Mouse (Mus musculus) embryonic facial prominence, embryonic 10.5 days (tissue): ENCODE data around the gene Hic2. TPM values are rescaled to one million over a fixed set of nuclear protein-coding genes. Genes with fewer than 3 reads are reported as not detected.
"Not testable (repeated sequence)": the region's sequence is repeated elsewhere in the genome, so short reads cannot be mapped to it uniquely, and the experiment has no call there.

Source experiments
- DNase-seq: peaks from one replicate; pipeline ENCODE4 v3.0.0-alpha.2; 2017; ENCODE audit warnings: low spot score
- H3K27ac ChIP-seq: fragments of 300-500 bp; sonication (generic); replicated peaks from 2 replicates; pipeline ENCODE4 v1.5.1; 2016; ENCODE audit warnings: mild to moderate bottlenecking
- H3K27me3 ChIP-seq: fragments of 300-500 bp; sonication (generic); replicated peaks from 2 replicates; pipeline ENCODE4 v1.6.1; 2016; ENCODE audit warnings: low read depth, mild to moderate bottlenecking; ENCODE audit not compliant: poor library complexity, severe bottlenecking
- H3K36me3 ChIP-seq: fragments of 300-500 bp; sonication (generic); replicated peaks from 2 replicates; pipeline ENCODE4 v1.6.1; 2016; ENCODE audit warnings: mild to moderate bottlenecking, moderate library complexity
- H3K4me1 ChIP-seq: fragments of 300-500 bp; sonication (generic); 2 replicates; pipeline ENCODE4 v1.6.1; 2016
- H3K4me3 ChIP-seq: fragments of 300-500 bp; sonication (generic); 2 replicates; pipeline ENCODE4 v1.5.1; 2016; ENCODE audit warnings: mild to moderate bottlenecking, moderate library complexity
- H3K9me3 ChIP-seq: fragments of 300-500 bp; sonication (generic); 2 replicates; pipeline ENCODE4 v1.6.1; 2016; ENCODE audit warnings: mild to moderate bottlenecking
- WGBS: fragments of 180-500 bp; shearing (Covaris S2); methylation state at CpG from one replicate; pipeline ENCODE4 v1.1.7; 2016; 5-methylcytosine and 5-hydroxymethylcytosine counted together
- polyA plus RNA-seq: library from polyadenylated mRNA; unstranded; fragments of >200 nt; fragmentation: Nextera tagmentation; extraction: Ambion mirVana; gene quantifications from 2 replicates; pipeline ENCODE4 v1.2.1, GENCODE M21; 2016

Gene Hic2
- polyA plus RNA-seq, 1 experiment from 2014 or later = 17.1 TPM

DNA sequence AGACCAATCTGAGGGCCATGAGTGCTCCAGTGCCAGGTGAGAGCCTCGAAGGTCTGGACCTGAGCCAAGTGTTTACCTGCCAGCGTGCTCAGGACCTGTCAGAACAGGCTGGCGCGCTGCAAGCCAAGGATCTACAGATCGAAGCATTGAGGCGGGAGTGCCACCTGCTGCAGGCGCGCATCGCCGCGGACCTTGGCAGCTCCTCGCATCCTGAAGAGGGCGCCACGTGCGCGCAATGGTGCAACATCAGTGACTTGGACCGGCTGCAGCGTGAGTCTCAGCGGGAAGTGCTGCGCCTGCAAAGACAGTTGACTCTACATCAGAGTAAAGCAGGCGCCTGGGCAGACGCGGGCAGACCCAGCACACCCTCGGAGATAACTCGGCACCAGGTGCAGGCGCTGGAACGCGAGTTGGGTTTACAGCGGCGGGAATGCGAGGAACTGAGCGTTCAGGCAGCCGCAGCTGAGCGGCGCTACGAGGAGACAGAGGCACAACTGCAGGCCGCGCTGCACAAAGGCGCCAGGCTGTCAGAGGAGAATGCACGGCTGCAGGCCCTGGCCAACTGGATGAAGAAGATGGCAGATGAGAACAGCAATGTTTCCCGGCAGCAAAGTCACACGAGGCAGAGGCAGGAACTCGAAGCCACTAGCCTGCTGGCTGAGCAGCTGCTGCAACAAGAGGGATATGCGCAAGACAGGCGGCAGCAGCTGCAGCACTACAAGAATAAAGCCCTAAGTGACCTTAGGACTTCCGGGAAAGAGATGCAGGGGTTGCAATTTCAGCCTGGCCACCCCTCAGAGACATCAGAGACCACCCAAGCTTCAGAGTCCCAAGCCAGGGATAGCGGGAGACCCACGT, 23.2 kb upstream of the Hic2 start:
- WGBS = 8% methylated on average over 48 of the region's 48 CpGs
- peak; percentile 92 for DNase-seq
- Histone ChIP-seq H3K4me3 (peak overlapping the region; percentile 71), H3K4me1 (peaks cover 26% of the 10 kb centered on the region), H3K27ac (peak overlapping the region; percentile 83), H3K36me3 (no peaks in the 10 kb centered on the region), H3K9me3 (no peaks in the 10 kb centered on the region), H3K27me3 (peaks cover 59% of the 10 kb centered on the region)

DNA sequence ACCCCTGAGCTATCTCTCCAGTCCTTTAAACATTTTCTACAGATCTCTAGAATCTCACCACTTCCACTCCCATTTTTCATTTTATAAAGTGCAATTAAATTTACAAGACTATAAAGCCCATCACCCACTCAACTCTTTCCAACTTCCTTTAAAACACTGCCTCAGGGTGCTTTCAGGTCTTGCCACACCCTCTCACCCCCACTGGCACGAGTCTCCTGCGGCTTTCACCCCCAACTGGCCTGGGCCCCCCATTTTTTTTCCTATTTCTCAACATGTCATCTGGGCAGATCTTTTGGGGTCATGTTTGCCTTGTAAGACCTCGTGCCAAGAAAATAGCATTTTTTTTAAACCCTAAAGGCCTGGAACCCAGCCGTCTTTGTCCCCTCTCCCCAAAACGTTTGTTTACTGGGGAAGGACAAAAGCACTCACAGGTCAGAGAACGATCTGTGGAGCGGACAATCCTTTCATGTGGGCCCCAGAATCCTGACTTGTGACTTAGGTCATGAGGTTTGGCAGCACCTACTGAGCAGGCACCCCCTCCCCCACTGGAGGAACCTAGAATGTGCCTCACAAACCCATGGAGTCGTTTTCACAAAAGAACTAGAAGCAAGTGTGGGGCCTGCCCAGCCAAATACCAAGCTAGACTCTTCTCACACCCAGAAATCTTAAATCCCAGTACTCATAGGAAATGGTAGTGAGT, 16.3 kb upstream of the Hic2 start:
- H3K4me1 ChIP-seq = peaks cover 12% of the 10 kb centered on the region
- no peaks in the 10 kb centered on the region for H3K36me3 ChIP-seq
- DNase-seq = no peak
- peaks cover 3% of the 10 kb centered on the region for H3K27me3 ChIP-seq
- WGBS = 66% methylated on average over 8 of the region's 8 CpGs
- H3K9me3 ChIP-seq = no peaks in the 10 kb centered on the region
- H3K4me3 ChIP-seq = no peak overlapping the region
- no peak overlapping the region for H3K27ac ChIP-seq

DNA sequence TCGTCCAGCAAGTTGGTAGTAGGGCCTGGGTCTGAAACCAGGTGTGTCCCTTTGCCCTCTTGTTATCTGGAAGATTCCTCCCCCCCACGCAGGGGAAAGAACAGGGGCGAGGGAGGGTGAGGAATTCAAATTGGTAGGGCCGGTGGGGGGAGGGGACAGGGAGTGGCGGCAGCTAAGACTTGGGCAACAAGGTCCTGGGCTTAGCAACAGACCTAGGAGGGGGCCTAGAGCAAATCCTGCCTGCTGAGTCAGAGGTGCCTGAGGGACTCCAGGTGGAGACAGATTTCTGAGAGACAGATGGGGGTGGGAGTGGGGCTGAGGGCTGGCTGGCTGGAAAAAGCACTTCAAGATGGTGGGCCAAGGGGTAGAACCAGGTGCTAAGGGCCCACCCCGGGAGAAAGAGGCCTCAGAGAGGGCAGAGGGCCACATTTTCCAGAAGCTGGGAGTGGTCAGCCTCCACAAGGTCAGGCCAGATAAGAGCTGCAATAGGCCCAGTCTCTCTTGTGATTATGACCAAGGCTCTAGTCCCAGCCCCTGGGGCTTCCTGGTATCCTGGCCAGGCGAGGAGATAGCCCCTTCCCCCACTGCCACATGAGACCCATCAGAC, 13.1 kb upstream of the Hic2 start:
- no peak for DNase-seq
- WGBS = 30% methylated on average over 7 of the region's 7 CpGs
- peak overlapping the region; percentile 44; the same call in 1 of the 2 replicates for H3K27ac ChIP-seq

DNA sequence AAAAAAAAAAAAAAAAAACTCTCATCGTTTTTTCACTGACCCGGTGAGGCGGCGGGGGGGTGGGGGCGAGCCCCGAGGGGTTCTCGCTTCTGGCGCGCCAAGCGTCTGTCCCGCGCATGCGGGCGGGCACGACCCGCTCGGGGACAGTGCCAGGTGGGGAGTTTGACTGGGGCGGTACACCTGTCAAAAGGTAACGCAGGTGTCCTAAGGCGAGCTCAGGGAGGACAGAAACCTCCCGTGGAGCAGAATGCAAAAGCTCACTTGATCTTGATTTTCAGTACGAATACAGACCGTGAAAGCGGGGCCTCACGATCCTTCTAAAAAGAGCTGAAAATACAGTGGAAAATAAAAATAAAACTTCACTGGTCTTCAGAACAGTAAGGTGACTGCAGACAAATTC, 11.2 kb upstream of the Hic2 start:
- 36% methylated on average over 25 of the region's 25 CpGs for WGBS

More for the DNA sequence above, 13.1 kb upstream of the Hic2 start:
- Histone ChIP-seq H3K36me3 (no peaks in the 10 kb centered on the region), H3K4me1 (peaks cover 12% of the 10 kb centered on the region), H3K4me3 (no peak overlapping the region), H3K27me3 (no peaks in the 10 kb centered on the region), H3K9me3 (no peaks in the 10 kb centered on the region)

DNA sequence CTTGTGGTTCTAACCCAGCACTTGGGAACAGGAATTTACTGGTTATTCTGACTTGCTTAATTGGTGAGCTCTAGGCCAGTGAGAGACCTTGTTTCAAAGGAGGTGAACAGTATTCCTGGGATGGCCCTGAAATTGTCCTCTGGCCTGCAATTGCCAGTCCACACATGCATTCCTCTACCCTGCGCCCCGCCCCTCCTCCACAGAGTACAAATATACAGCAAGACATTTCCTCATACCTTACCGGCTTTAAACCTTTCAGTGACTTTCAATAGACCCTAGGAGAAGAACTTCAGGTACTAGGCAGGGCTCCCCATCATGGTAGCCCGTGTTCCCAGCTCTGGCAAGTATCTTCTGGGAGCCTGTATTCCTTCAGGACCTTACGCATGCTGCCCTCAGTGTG, 7.8 kb upstream of the Hic2 start:
- no peaks in the 10 kb centered on the region for H3K27me3 ChIP-seq
- no peak overlapping the region for H3K4me3 ChIP-seq
- H3K36me3 ChIP-seq = no peaks in the 10 kb centered on the region
- WGBS = 86% methylated on average over 5 of the region's 5 CpGs
- H3K27ac ChIP-seq = no peak overlapping the region
- no peak for DNase-seq
- H3K9me3 ChIP-seq = peaks cover 10% of the 10 kb centered on the region; the same call in 1 of the 2 replicates
- H3K4me1 ChIP-seq = peaks cover 3% of the 10 kb centered on the region

More for the DNA sequence above, 11.2 kb upstream of the Hic2 start:
- peak; percentile 93 for DNase-seq
- Histone ChIP-seq H3K4me3 (no peak overlapping the region), H3K9me3 (no peaks in the 10 kb centered on the region), H3K4me1 (peaks cover 12% of the 10 kb centered on the region), H3K27ac (no peak overlapping the region), H3K27me3 (no peaks in the 10 kb centered on the region), H3K36me3 (no peaks in the 10 kb centered on the region)

DNA sequence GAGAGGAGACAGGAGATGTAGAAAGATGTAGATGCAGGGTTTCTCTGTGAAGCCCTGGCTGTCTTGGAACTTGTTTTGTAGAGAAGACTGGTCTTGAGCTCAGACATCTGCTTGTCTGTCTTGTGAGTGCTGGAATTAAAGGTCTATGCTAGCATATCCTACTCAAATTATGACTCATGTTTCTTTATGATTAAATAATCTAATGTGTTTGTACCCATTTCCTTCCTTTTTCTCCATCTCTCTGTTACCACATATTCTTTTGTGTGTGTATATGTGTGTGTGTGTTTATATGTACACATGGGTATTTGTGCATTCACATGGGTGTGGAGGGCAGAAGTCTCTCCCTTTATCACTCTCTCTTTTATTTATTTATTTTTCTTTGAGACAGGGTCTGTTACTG, 6.9 kb upstream of the Hic2 start:
- Histone ChIP-seq H3K9me3 (peaks cover 10% of the 10 kb centered on the region; the same call in 1 of the 2 replicates), H3K4me1 (no peaks in the 10 kb centered on the region), H3K36me3 (no peaks in the 10 kb centered on the region), H3K4me3 (no peak overlapping the region), H3K27me3 (no peaks in the 10 kb centered on the region), H3K27ac (no peak overlapping the region)
- no peak for DNase-seq

DNA sequence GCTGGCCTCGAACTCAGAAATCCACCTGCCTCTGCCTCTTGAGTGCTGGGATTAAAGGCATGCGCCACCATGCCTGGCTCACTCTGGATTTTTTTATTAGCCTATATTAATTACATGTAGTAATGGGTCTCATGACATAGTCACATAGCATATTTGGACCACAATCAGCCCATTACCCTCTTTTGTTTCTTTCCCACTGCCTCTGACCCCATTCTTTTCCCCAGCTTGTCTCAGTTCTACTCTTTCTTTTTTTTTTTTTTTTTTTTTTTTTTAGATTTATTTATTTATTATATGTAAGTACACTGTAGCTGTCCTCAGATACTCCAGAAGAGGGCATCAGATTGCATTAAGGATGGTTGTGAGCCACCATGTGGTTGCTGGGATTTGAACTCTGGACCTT, 1.8 kb upstream of the Hic2 start:
- not testable (repeated sequence) for H3K36me3 ChIP-seq, H3K4me3 ChIP-seq, H3K27me3 ChIP-seq, H3K27ac ChIP-seq, DNase-seq
- WGBS = 88% methylated on average over 2 of the region's 2 CpGs
- Histone ChIP-seq H3K9me3 (peaks cover 10% of the 10 kb centered on the region; the same call in 1 of the 2 replicates), H3K4me1 (peaks cover 31% of the 10 kb centered on the region)

DNA sequence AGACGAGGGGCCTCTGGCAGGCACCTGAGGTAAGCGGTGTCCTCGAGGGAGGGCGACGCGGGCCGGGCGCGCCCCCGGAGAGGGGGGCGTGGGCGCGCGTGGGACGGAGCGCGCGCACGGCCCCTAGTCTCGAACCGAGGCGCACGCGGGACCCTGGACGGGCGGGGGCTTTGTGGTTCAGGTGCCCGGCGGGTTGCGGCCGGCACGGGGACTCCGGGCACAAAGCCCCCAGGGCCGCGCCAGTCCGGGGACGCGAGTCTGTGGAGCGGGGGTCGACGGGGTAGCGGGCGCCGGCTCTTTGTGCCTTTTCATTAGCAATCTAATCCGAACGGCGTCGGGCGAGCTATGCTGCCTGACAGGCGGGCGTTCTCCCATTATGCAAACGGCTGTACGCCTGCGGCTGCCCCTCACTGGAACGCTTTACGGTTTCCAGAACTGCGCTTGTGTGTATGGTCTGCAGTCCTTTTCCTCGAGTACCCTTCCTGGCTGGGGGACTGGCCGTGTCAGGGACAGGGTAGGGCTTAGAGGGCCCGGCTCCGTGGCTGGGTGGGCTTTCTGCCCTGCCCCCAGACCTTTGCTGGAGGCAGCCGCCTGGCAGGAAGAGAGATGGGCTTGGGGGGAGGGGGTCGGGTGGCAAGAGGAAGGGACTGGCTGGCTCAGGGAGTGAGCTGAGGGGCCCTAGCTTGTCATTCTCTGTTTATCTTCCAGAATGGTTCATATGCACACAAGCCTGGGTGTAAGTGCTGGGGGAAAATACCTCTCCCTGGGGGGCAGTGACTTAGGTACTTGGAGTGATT, 528 bp downstream of the Hic2 start:
- Histone ChIP-seq H3K9me3 (peaks cover 10% of the 10 kb centered on the region; the same call in 1 of the 2 replicates), H3K27me3 (0 out of 2 replicates have a peak, but pooled peaks cover 5% of the 10 kb centered on the region), H3K36me3 (no peaks in the 10 kb centered on the region), H3K27ac (peak overlapping the region; percentile 98), H3K4me3 (peak overlapping the region; percentile 66), H3K4me1 (peaks cover 45% of the 10 kb centered on the region)
- WGBS = under 1% methylated on average over 62 of the region's 62 CpGs
- DNase-seq = peak; percentile 80

DNA sequence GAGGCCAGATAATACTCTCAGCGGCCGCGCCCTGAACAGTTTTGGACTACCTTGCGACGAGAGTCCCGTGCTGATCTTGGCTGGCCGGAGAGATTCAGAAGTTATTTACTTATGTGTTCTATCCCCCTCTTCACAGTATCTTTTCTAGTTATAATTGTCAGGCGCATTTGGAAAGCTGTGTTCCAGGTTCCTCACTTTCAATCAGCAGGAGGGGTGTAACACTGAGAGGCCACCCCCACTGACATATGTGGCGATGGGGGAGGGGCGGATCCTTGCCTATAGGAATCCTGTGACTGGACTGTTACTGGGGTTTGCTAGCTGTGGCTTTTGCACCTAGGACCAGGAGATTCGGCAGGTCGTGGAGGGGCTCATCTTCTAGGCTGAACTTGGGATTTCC, 1.1 kb downstream of the Hic2 start:
- no peaks in the 10 kb centered on the region for H3K36me3 ChIP-seq
- peak overlapping the region; percentile 66 for H3K4me3 ChIP-seq
- WGBS = 2% methylated on average over 12 of the region's 12 CpGs
- H3K27me3 ChIP-seq = 0 out of 2 replicates have a peak, but pooled peaks cover 5% of the 10 kb centered on the region
- peaks cover 7% of the 10 kb centered on the region; the same call in 1 of the 2 replicates for H3K9me3 ChIP-seq
- peaks cover 48% of the 10 kb centered on the region for H3K4me1 ChIP-seq
- peak overlapping the region; percentile 98 for H3K27ac ChIP-seq
- DNase-seq = peak; percentile 70

DNA sequence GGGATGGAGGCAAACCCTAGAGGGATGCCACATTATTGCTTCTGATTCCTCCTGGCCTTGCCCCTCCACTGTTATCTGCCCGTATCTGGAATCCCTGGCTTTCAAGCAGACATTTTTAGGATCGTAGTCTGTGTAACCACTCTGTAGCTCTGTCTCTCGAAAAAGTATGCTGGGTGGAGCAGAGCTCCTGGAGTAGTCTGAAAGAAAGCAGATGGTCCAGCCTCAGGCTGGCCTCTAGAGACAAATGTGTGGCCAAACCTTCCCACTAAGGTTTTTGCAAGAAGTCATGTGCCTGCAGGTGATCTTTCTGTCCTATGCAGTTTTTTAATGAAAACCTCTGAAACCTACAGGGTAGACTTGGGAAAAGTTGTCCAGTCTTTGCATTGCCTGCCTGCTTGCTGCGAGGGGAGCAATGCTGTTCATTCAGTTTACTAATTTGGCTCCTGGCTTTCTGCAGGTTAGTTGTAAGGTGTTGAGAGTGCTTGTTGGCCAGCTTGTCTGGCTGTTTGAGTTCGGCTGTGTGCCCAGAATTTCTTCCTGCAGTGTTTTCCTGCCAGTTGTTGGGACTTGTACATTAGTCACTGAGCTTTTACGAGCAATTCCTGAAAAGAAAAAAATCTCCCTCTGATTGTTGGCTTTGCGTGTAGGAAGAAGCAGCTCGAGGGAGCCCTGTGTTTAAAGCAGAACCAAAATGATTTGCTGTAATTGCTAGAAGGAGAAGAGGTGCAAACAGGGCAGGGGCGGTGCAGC, 1.7 kb downstream of the Hic2 start:
- H3K27ac ChIP-seq = no peak overlapping the region; the same call in 1 of the 2 replicates
- H3K9me3 ChIP-seq = peaks cover under 1% of the 10 kb centered on the region; the same call in 1 of the 2 replicates
- 59% methylated on average over 9 of the region's 9 CpGs for WGBS
- H3K27me3 ChIP-seq = 0 out of 2 replicates have a peak, but pooled peaks cover 5% of the 10 kb centered on the region
- H3K4me3 ChIP-seq = peak overlapping the region; percentile 66
- peaks cover 49% of the 10 kb centered on the region for H3K4me1 ChIP-seq
- H3K36me3 ChIP-seq = no peaks in the 10 kb centered on the region
- DNase-seq = no peak

DNA sequence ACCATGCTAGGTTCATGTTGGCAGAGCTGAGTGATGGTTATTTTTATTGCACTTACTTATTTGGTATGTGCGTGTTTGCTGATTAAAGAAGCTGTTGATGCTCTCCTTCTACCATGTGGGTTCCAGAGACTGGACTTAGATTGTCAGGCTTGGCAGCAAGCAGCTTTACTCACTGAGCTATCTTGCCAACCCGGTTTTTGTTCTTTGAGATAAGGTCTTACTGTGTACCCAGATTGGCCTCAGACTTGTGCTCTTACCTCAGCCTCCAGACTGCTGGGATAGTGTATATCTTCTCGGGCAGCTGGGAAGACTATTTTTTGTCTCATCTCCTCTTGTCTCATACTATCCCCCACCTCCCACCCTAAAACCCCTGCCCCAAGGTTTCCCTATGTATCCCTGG, 4.3 kb downstream of the Hic2 start:
- H3K4me3 ChIP-seq = no peak overlapping the region
- H3K9me3 ChIP-seq = no peaks in the 10 kb centered on the region
- DNase-seq = no peak
- H3K4me1 ChIP-seq = peaks cover 50% of the 10 kb centered on the region
- 91% methylated on average over 3 of the region's 3 CpGs for WGBS
- H3K27me3 ChIP-seq = no peaks in the 10 kb centered on the region
- no peaks in the 10 kb centered on the region for H3K36me3 ChIP-seq
- H3K27ac ChIP-seq = no peak overlapping the region
